Mouse (Mus musculus) left cerebral cortex, adult 9 months (tissue): ENCODE measurements around the gene Hexim1.
A peak's percentile ranks its signal among the peaks of the same experiment; 100 is the strongest.

ENCODE experiments used
- DNase-seq, 2 experiments: peaks; one replicate each; pipeline ENCODE4 v3.0.0; 2022; ENCODE audit warnings: low spot score in 2 of 2

The Hexim1 gene

DNA sequence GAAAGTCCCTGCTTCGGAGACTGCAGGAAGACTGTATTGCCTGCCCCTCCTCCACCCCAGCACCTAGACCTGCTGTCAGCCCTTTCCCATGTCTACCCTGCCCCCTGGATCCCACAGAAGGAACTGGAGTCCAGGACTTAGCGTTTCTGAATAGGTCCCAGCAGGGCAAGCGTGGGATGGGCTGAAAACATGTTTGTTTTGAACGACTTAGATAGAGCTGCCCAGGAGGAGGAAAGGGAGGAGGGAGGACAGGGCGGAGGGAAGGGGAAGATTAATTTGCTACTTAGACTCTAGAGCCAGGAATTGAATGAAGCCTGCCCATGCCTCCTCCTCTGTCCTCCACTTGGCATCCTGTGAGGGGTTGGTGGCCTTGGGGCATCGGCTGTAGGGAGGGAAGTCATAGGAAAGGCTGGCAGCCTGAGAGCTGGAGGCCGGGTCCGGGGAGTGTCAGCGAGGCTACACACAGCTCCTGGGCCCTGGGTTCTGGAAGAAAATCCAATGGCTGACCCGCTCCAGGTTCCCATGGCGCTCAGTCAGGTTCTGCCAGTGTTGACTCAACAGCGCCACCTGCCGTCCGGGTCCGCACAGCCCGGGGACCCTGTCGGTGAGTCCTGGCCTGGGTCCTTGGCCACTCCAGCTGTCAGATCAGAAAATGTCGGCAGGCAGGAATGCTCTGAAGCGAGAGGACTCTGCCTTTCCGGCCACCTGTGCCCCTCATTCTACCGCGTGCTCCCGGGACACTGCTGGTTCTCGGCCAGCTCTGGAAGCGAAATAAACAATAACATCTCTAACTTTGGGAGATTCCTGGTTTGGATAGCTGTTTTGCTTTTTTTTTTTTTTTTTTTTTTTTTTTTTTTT, 42.8 kb downstream of the Hexim1 start:
- peak; percentile 58 to 95 for DNase-seq

DNA sequence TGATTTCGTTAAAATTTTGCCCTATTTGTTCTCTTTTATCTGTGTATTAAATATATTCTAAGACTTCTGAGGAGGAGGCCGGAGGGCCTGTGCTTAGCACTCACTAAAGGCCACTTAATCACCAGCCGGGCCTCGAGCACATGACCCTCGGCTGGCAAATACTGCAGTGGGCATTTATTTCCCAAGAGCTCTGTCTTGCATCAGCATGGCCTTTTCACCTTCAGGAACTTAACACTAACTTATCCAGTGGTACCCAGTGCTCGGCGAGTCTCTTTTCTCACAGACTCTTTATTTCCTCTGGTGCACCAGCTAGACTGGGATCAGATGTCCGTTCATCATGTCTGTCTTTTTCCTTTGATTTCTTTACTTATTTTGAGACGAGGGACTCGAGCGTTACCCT, 44.7 kb downstream of the Hexim1 start:
- DNase-seq: no peak

DNA sequence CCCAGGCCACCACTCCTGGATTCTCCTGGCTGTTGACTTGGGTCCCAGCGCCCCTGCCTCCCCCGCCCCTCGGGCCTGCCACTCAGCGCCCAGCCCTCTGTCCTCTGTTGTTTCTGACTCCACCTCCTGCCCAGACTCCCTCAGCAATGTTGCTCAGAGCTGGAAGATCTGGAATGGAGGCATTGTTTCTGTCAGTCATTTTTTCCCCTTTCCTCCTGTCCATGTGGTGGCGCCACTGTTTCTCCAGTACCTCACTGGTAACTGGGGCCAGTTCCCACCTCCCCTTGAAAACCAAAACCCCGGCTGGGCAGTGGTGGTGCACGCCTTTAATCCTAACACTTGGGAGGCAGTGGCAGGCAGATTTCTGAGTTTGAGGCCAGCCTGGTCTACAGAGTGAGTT, 45.4 kb downstream of the Hexim1 start:
- no peak for DNase-seq

DNA sequence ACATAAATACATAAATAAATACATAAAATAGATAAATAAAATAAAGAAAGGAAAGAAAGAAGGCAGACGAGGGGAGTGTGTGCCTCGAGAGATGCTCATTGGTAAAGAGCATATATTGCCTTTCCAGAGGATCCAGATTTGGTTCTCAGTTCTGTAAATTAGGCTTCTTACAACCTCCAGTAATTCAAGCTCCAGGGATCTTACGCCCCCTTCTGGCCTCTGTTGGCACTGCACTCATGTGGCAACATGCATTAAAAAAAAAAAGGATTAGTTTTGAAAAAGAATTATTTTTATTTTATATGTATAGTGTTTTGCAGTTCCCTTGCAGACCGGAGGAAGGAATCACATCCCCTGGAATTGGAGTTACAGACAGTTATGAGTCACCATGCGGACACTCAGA, 46.1 kb downstream of the Hexim1 start:
- no peak for DNase-seq

DNA sequence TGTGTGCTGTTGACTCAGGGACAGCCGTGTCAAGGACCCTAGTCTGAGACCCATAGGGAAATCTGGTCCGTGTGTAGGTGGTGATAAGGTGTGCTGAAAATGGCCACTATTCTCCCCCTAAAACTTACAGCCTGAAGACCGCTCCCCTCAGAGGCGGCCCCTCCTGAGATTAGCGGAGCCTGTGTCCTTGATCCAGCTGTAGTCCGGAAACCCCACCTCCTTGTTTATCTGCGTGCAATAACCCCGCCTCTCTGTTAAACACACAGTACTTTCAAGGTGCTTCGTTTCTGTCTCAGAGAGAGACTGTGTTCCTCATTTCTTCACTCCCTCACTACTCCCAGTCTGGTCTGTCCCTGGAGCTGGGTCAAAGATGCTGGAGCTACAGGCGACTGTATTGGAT, 48.4 kb downstream of the Hexim1 start:
- no peak for DNase-seq

DNA sequence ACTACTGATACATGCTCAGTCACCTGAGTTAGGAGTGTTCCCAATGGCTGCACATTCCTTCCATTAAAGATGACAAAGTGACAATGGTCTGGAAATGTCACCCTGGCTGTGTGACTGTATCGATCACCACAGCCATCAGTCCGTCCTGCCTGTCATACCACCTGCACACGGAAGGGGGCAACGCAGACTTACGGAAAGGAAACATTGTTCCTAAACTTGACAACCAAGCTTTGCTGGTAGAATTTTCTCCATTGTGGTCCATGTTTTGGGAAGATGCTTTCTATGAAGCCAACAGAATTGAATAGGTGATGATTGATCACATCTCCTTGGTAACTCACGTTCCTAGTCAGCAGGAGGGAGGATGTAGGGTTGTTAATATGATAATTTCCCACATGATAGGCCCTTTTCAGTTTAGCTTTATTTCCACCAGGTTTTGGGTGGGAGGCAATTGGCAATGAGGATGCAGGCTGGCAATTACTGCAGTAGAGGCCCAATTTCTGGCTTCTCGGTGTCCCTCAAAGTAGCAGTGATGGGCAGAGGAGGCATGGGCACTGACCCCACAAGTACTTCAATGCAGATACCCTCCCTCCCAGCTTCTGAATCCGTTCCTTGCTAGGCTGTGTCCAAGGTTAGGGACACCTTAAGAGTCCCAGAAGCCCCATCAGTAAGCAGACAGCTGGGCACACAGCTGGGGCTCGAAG, 52.8 kb downstream of the Hexim1 start:
- peak in 1 of 2 experiments; percentile 86 for DNase-seq
